Comparison of ENCODE assay signal across 8 mouse cellular contexts in genomic region chr15:37007233-37007958, GRCm38 (mm10). TPM values are rescaled to one million over a fixed set of nuclear protein-coding genes. Genes with fewer than 3 reads are reported as not detected.
A peak's percentile ranks its signal among the peaks of the same experiment; 100 is the strongest.
DNase-seq lines count a peak whose midpoint lies in the region; ATAC-seq lines count a peak whose summit lies in the region.

Gene Zfp706, minus strand, starts transcription at chr15:37007773.

- H3K27me3 ChIP-seq in hindbrain, embryonic 16.5 days (replicated peaks; ENCODE audit: control insufficient read depth, insufficient read depth, low read length), result no peaks in the 10 kb centered on the region

- peaks cover 7% of the 10 kb centered on the region; the same call in 1 of the 2 replicates for H3K36me3 ChIP-seq in hindbrain, embryonic 16.5 days (ENCODE audit: control insufficient read depth, insufficient read depth, low read length)
- peaks cover 7% of the 10 kb centered on the region for H3K36me3 ChIP-seq in macrophage (ENCODE audit: inconsistent target)

- no peaks in the 10 kb centered on the region for H3K9me3 ChIP-seq in hindbrain, embryonic 16.5 days (ENCODE audit: control insufficient read depth, low read length)

- peak; percentile 99 for DNase-seq in T-cell, adult 2 months (ENCODE audit: low spot score)
- DNase-seq in cerebellum, postnatal 36 days, result peak; percentile 99 to 100
- DNase-seq in gastrocnemius, adult 18-20 months (ENCODE audit: low spot score), result peak; percentile 99
- peak; percentile 100 for DNase-seq in left cerebral cortex, adult 18-20 months (ENCODE audit: low spot score in 2 of 2)
- peak; percentile 99 for DNase-seq in right cerebral cortex, adult 18-20 months
- peak; percentile 96 for DNase-seq in urinary bladder, postnatal 10 days (ENCODE audit: low spot score)

- H3K27ac ChIP-seq in hindbrain, embryonic 16.5 days (ENCODE audit: low read depth, low read length), result peak within 1 kb of the TSS; percentile 98
- peak within 1 kb of the TSS; percentile 89 for H3K27ac ChIP-seq in macrophage

- H3K4me1 ChIP-seq in hindbrain, embryonic 16.5 days (ENCODE audit: control insufficient read depth, insufficient read depth, low read depth, low read length), result peaks cover 19% of the 10 kb centered on the region

- under 1% methylated on average over 56 of the region's 79 CpGs for WGBS in hindbrain, embryonic 16.5 days
- under 1% methylated on average over 63 of the region's 79 CpGs for WGBS in macrophage (ENCODE audit: missing documents)

- peak within 1 kb of the TSS; percentile 98 for H3K9ac ChIP-seq in hindbrain, embryonic 16.5 days (ENCODE audit: low read depth, low read length)

- H3K4me2 ChIP-seq in hindbrain, embryonic 16.5 days (ENCODE audit: low read length), result peak within 1 kb of the TSS; percentile 74

- peak within 1 kb of the TSS; percentile 84 for H3K4me3 ChIP-seq in hindbrain, embryonic 16.5 days (ENCODE audit: low read length)
- peak within 1 kb of the TSS; percentile 74 for H3K4me3 ChIP-seq in macrophage (ENCODE audit: inconsistent target)

- peaks cover 38% of the 10 kb centered on the region for H3K79me2 ChIP-seq in macrophage (ENCODE audit: inconsistent target)

- peak; percentile 100 for ATAC-seq in hindbrain, embryonic 16.5 days

RNA-seq across cellular contexts. Expression of gene Zfp706, which starts in this region (rescaled TPM):
- total RNA-seq in gastrocnemius, adult 18-20 months (2021), result 100 to 1,000 TPM; 115 to 131 TPM
- polyA plus RNA-seq in hindbrain, embryonic 16.5 days (2015; fragmentation: Nextera tagmentation; extraction: Ambion mirVana), result 433 and 435 TPM in 2 replicates
- total RNA-seq in left cerebral cortex, adult 18-20 months (2021), result 100 to 1,000 TPM; 231 to 242 TPM
- total RNA-seq in macrophage (2018; cell fraction: chromatin; rRNA removed), result 10 to 100 TPM in 20 of 26 experiments, 1 to 10 TPM in 6; 1.4 to 51.0 (median 18.7) TPM
- 100 to 1,000 TPM in 1 of 26 experiments, 10 to 100 TPM in 25; 40.2 to 106 (median 61.4) TPM for total RNA-seq in macrophage (2018; cell fraction: cytosol; rRNA removed)
- 10 to 100 TPM in 20 of 26 experiments, 1 to 10 TPM in 6; 4.9 to 42.1 (median 13.7) TPM for total RNA-seq in macrophage (2018; cell fraction: nucleus; rRNA removed)
- 93.5 to 115 TPM (median 93.7 TPM) in 3 replicates for polyA plus RNA-seq in macrophage (2018)

Comparison
In these comparisons a context has a peak if more than half of its experiments do, and no peak if none do; other contexts are left out.
1. Peak in every context shown above with its lines: DNase-seq, ATAC-seq, H3K4me3 ChIP-seq and H3K27ac ChIP-seq.